Mouse (Mus musculus) C2C12 (cell line): ENCODE data around the gene Lrfn2.

Experiments
- CEBPB ChIP-seq: IDR thresholded peaks from one replicate; pipeline ENCODE4 v1.6.1; 2011; ENCODE audit warnings: low read depth, mild to moderate bottlenecking, control low read depth, moderate library complexity
- CTCF ChIP-seq: IDR thresholded peaks from one replicate; pipeline ENCODE4 v1.5.1; 2011; ENCODE audit not compliant: control insufficient read depth, insufficient read depth, insufficient read length
- MAX ChIP-seq: IDR thresholded peaks from one replicate; pipeline ENCODE4 v1.6.1; 2011; ENCODE audit warnings: mild to moderate bottlenecking, control low read depth
- USF1 ChIP-seq: IDR thresholded peaks from one replicate; pipeline ENCODE4 v1.6.1; 2011; ENCODE audit warnings: low read depth, mild to moderate bottlenecking, control low read depth, moderate library complexity

DNA sequence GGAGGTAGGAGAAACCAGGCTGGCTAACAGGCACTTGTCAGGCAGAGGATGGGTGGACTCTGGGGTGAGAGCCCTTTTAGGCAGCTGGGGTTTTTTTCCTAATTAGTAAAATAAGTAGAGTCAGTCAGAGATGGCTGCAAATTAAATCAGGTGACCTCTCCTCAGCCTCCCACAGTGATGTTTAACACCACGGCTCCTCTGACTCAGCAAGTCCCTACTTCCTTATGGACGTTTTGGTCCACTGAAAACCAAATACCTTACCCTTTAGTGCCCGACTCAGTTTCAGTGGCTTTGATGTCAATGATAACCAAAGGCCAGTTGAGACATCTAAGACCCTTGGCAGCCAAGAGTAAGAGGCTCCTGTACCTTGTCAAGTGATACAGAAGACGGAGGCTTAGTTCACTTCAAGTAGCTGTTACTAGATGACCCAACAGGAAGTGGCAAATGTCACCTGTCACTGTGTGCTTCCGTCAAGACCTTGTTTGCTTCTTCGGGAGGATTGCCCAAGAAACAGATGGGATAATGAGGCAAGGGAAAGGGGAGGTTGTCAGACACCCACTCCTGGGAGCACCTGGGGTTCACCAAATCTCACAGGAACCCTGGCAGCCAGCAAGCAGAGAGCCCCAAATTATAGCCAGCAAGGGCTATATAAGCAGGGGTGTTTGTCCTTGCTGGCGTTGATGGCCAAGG lies 77.3 kb downstream of the Lrfn2 start:
- TF ChIP-seq CTCF (no peak), CEBPB (no peak), MAX (no peak), USF1 (no peak)
